Mouse (Mus musculus): Measurements from ENCODE around the gene Skap1. TPM values are rescaled to one million over a fixed set of nuclear protein-coding genes. Genes with fewer than 3 reads are reported as not detected.

Skap1 gene
- total and polyA plus RNA-seq, 3 experiments: not detected

DNA sequence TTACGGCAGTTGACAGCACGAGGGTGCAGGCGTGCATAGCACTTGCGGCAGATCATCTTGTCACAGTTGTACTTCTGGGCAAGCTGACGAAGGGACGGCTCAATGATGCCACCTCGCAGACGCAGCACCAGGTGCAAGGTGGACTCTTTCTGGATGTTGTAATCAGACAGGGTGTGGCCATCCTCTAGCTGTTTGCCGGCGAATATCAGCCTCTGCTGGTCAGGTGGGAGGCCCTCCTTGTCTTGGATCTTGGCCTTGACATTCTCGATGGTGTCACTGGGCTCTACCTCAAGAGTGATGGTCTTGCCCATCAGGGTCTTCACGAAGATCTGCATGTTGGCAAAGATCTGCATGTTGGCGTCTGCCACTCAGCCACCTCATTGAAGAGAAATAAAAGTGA is 331.1 kb downstream of the Skap1 start:
- no peak for DNase-seq (ENCODE audit: low read depth, low spot score)
- Histone ChIP-seq H3K27ac (ENCODE audit: control insufficient read depth, low read depth, low read length) (no peak overlapping the region), H3K9ac (ENCODE audit: control insufficient read depth, low read depth, low read length, poor library complexity, severe bottlenecking) (no peak overlapping the region), H3K4me1 (ENCODE audit: control insufficient read depth in 1 of 2, insufficient read depth in 2 of 2, low read length in 2 of 2) (peaks cover 0 to 3% of the 10 kb centered on the region in 2 experiments; a peak in 3 of 4 replicates), H3K4me3 (ENCODE audit: control insufficient read depth in 1 of 2, insufficient read depth in 1 of 2, low read depth in 2 of 2, low read length in 2 of 2) (no peak overlapping the region), H3K27me3 (ENCODE audit: control insufficient read depth in 1 of 2, insufficient read depth in 2 of 2, low read length in 2 of 2) (no peaks in the 10 kb centered on the region), H3K9me3 (replicated peaks; ENCODE audit: insufficient read depth, low read length) (no peaks in the 10 kb centered on the region), H3K36me3 (ENCODE audit: control insufficient read depth in 1 of 2, insufficient read depth in 2 of 2, low read length in 2 of 2) (peaks cover 12 to 24% of the 10 kb centered on the region in 2 experiments), H3K79me2 (ENCODE audit: control insufficient read depth, insufficient read depth, low read length, poor library complexity) (peaks cover 60% of the 10 kb centered on the region)
- no peak for TF ChIP-seq SMC3 (IDR thresholded peaks at IDR 0.05; ENCODE audit: low read depth, low read length)
- no peak for TF ChIP-seq TBP (IDR thresholded peaks at IDR 0.05; ENCODE audit: low read depth, low read length)
- TF ChIP-seq NELFE (IDR thresholded peaks at IDR 0.05; ENCODE audit: low read depth, low read length): no peak
- TF ChIP-seq ZMIZ1 (IDR thresholded peaks at IDR 0.05; ENCODE audit: low read depth, low read length): no peak
- TF ChIP-seq ZKSCAN1 (IDR thresholded peaks at IDR 0.05; ENCODE audit: low read depth, low read length): no peak
- TF ChIP-seq GABPA (IDR thresholded peaks at IDR 0.05; ENCODE audit: low read depth, low read length): no peak
- TF ChIP-seq MYC (IDR thresholded peaks at IDR 0.05; ENCODE audit: low read depth, low read length): no peak
- no peak for TF ChIP-seq NRF1 (IDR thresholded peaks at IDR 0.05; ENCODE audit: insufficient read depth, low read depth, low read length, poor library complexity, severe bottlenecking)
- no peak for TF ChIP-seq BHLHE40 (IDR thresholded peaks at IDR 0.05; ENCODE audit: borderline replicate concordance, low read depth, low read length)
- TF ChIP-seq RCOR1 (IDR thresholded peaks at IDR 0.05; ENCODE audit: low read depth, low read length): no peak
- TF ChIP-seq POLR2AphosphoS2 (IDR thresholded peaks at IDR 0.05; ENCODE audit: low read length): no peak
- no peak for TF ChIP-seq POLR2AphosphoS5 (IDR thresholded peaks at IDR 0.05; ENCODE audit: borderline replicate concordance, low read depth, low read length)
- no peak for TF ChIP-seq MEF2A (IDR thresholded peaks at IDR 0.05; ENCODE audit: extremely low read depth, insufficient replicate concordance, low read depth, low read length, poor library complexity, severe bottlenecking)

DNA sequence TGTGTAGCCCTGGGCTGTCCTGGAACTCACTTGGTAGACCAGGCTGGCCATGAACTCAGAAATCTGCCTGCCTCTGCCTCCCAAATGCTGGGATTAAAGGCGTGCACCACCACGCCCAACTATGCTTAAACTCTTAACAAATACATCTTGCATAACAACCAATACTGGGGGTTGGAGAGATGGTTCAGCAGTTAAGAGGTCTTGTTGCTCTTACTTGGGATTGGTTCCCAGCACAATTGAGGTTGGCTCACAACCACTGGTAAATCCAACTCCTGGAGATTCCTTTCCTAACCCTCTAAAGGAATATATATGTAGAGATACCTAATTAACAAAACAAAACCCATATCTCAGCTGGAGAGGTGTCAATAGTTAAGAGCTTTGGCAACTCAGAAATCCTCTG is 331.7 kb downstream of the Skap1 start:
- Histone ChIP-seq H3K79me2 (ENCODE audit: control insufficient read depth, insufficient read depth, low read length, poor library complexity) (peaks cover 54% of the 10 kb centered on the region), H3K4me3 (ENCODE audit: control insufficient read depth in 1 of 2, insufficient read depth in 1 of 2, low read depth in 2 of 2, low read length in 2 of 2) (no peak overlapping the region), H3K27me3 (ENCODE audit: control insufficient read depth in 1 of 2, insufficient read depth in 2 of 2, low read length in 2 of 2) (no peaks in the 10 kb centered on the region), H3K4me1 (ENCODE audit: control insufficient read depth in 1 of 2, insufficient read depth in 2 of 2, low read length in 2 of 2) (no peaks in the 10 kb centered on the region; a peak in 2 of 4 replicates), H3K9ac (ENCODE audit: control insufficient read depth, low read depth, low read length, poor library complexity, severe bottlenecking) (no peak overlapping the region), H3K9me3 (replicated peaks; ENCODE audit: insufficient read depth, low read length) (no peaks in the 10 kb centered on the region), H3K27ac (ENCODE audit: control insufficient read depth, low read depth, low read length) (no peak overlapping the region), H3K36me3 (ENCODE audit: control insufficient read depth in 1 of 2, insufficient read depth in 2 of 2, low read length in 2 of 2) (peaks cover 10 to 26% of the 10 kb centered on the region in 2 experiments)
- no peak for DNase-seq (ENCODE audit: low read depth, low spot score)
- TF ChIP-seq SMC3 (IDR thresholded peaks at IDR 0.05; ENCODE audit: low read depth, low read length): no peak
- TF ChIP-seq MEF2A (IDR thresholded peaks at IDR 0.05; ENCODE audit: extremely low read depth, insufficient replicate concordance, low read depth, low read length, poor library complexity, severe bottlenecking): no peak
- no peak for TF ChIP-seq MAZ (IDR thresholded peaks at IDR 0.05; ENCODE audit: low read depth, low read length)
- TF ChIP-seq POLR2AphosphoS5 (IDR thresholded peaks at IDR 0.05; ENCODE audit: borderline replicate concordance, low read depth, low read length): no peak
- TF ChIP-seq MXI1 (IDR thresholded peaks at IDR 0.05; ENCODE audit: low read depth, low read length): no peak
- no peak for TF ChIP-seq ZKSCAN1 (IDR thresholded peaks at IDR 0.05; ENCODE audit: low read depth, low read length)
- TF ChIP-seq CHD2 (IDR thresholded peaks at IDR 0.05; ENCODE audit: low read length): no peak
- TF ChIP-seq CTCF (IDR thresholded peaks at IDR 0.05 in 2 of 3, conservative IDR thresholded peaks at IDR 0.05 in 1 of 3; ENCODE audit: control insufficient read depth in 1 of 3, insufficient read depth in 1 of 3, low read depth in 2 of 3, low read length in 3 of 3, poor library complexity in 1 of 3, severe bottlenecking in 1 of 3): no peak
- no peak for TF ChIP-seq POLR2A (IDR thresholded peaks at IDR 0.05; ENCODE audit: control insufficient read depth in 1 of 2, insufficient read depth in 1 of 2, low read depth in 1 of 2, low read length in 2 of 2, poor library complexity in 1 of 2)
